Mouse (Mus musculus): ENCODE data around the gene Gm13272. TPM values are rescaled to one million over a fixed set of nuclear protein-coding genes. Genes with fewer than 3 reads are reported as not detected.
"Not testable (repeated sequence)": the region's sequence is repeated elsewhere in the genome, so short reads cannot be mapped to it uniquely, and the experiment has no call there.

Gene Gm13272
- polyA plus RNA-seq, 1 experiment from 2014 or later, result not detected

DNA sequence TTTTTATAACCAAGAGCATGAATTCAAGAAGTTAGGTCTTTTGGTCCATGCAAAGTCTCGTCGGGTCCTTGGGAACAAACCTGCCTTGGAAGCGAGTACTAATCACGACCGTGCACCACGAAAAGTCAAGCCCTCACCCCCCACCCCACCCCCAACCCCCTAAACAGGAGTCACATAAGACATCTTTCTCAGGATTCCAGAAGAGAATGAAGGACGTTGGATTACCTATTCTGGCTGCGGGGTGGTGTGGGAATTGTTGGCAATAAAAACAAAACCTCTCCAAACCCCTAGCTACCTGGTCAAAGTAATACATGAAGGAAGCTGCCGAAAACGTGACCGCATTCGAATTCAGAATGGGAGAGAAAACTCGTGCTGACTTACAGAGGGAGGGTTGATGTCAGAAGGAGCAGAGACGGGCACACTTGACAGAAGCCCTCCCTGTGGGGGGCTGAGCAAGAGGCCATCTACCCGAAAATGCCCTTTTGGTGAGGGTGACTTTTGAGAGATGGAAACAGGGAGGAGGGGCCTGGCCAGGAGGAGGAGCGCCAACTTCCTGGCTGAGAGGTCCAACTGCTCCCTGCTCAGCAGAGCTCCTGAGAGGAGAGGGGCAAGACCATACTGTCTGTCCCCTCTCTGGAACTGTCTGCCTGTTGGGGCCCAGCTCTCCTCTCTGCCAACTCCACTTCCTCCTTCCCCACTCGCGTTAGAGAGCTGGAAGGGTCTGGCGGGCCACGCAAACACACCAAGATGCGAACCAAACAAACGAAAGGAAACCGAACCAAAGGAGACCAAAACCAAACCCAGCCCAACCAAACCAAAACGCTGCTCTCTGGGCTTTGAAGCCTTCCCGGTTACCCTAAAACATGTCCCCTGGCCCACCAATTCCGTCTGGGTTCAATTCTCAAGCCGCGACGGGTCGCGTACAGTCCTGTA is 22.8 kb upstream of the Gm13272 start:
- ATAC-seq (ENCODE audit: low read depth); H3K27me3 ChIP-seq (replicated peaks; ENCODE audit: control insufficient read depth, insufficient read depth, low read length); H3K9me3 ChIP-seq (ENCODE audit: control insufficient read depth, low read length); H3K36me3 ChIP-seq (ENCODE audit: control insufficient read depth, insufficient read depth, low read length); H3K4me1 ChIP-seq (ENCODE audit: control insufficient read depth, insufficient read depth, low read length): not testable (repeated sequence)
- 11% methylated on average over 28 of the region's 31 CpGs for WGBS
- Histone ChIP-seq H3K27ac (replicated peaks; ENCODE audit: low read depth, low read length) (peak overlapping the region; percentile 93), H3K9ac (ENCODE audit: low read depth, low read length) (peak overlapping the region; percentile 75), H3K4me3 (ENCODE audit: low read depth, low read length) (peak overlapping the region; percentile 49), H3K4me2 (ENCODE audit: low read depth, low read length) (peak overlapping the region; percentile 68)
- DNase-seq (ENCODE audit: low spot score), result peak; percentile 14

DNA sequence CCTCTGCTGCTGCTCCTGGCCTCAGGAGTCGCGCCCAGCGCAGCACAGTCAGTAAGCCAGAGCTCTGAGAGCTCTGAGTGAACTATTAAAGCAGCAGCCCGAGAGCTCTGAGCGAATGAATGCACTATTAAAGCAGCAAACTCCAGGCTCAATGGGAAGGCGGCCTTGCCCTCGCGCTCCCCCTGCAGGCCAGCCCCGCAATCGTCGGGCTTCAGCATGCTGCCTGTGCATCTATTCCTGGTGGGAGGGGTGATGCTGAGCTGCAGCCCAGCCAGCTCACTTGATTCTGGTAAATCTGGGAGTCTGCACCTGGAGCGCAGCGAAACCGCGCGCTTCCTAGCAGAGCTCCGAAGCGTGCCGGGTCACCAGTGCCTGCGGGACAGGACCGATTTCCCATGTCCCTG is 22.0 kb upstream of the Gm13272 start:
- H3K4me3 ChIP-seq (ENCODE audit: low read depth, low read length), result peak overlapping the region; percentile 49
- H3K9ac ChIP-seq (ENCODE audit: low read depth, low read length), result peak overlapping the region; percentile 75
- not testable (repeated sequence) for H3K27me3 ChIP-seq (replicated peaks; ENCODE audit: control insufficient read depth, insufficient read depth, low read length); H3K9me3 ChIP-seq (ENCODE audit: control insufficient read depth, low read length); H3K4me1 ChIP-seq (ENCODE audit: control insufficient read depth, insufficient read depth, low read length); H3K36me3 ChIP-seq (ENCODE audit: control insufficient read depth, insufficient read depth, low read length)
- DNase-seq (ENCODE audit: low spot score), result peak; percentile 97
- 0% methylated on average over 8 of the region's 21 CpGs for WGBS
- ATAC-seq (ENCODE audit: low read depth), result peak; percentile 100
- H3K27ac ChIP-seq (replicated peaks; ENCODE audit: low read depth, low read length), result peak overlapping the region; percentile 93
- H3K4me2 ChIP-seq (ENCODE audit: low read depth, low read length), result peak overlapping the region; percentile 68

DNA sequence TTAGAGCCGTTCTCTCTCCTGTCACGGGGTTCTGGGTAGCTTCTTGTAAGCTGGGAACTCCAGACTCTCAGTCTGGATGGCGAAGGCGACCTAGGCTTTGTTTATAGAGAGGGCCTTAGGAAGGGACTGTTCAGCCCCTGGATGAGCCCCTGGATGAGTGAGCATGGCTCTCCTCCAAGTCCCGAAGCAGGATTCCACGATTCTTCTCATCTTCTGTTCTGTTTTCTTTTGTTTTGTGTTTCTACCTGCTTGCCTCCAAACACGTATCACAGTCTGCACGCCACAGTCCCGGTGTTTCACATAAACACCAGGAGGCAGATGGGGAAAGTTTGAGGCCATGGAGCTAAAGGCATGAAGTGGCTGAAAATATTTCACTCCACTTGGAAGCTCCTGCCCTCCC is 20.9 kb upstream of the Gm13272 start:
- not testable (repeated sequence) for H3K4me1 ChIP-seq (ENCODE audit: control insufficient read depth, insufficient read depth, low read length); H3K36me3 ChIP-seq (ENCODE audit: control insufficient read depth, insufficient read depth, low read length); H3K4me2 ChIP-seq (ENCODE audit: low read depth, low read length); H3K9me3 ChIP-seq (ENCODE audit: control insufficient read depth, low read length); H3K27me3 ChIP-seq (replicated peaks; ENCODE audit: control insufficient read depth, insufficient read depth, low read length); H3K9ac ChIP-seq (ENCODE audit: low read depth, low read length); H3K27ac ChIP-seq (replicated peaks; ENCODE audit: low read depth, low read length); H3K4me3 ChIP-seq (ENCODE audit: low read depth, low read length); ATAC-seq (ENCODE audit: low read depth); DNase-seq (ENCODE audit: low spot score)
- 89% methylated on average over 7 of the region's 9 CpGs for WGBS

DNA sequence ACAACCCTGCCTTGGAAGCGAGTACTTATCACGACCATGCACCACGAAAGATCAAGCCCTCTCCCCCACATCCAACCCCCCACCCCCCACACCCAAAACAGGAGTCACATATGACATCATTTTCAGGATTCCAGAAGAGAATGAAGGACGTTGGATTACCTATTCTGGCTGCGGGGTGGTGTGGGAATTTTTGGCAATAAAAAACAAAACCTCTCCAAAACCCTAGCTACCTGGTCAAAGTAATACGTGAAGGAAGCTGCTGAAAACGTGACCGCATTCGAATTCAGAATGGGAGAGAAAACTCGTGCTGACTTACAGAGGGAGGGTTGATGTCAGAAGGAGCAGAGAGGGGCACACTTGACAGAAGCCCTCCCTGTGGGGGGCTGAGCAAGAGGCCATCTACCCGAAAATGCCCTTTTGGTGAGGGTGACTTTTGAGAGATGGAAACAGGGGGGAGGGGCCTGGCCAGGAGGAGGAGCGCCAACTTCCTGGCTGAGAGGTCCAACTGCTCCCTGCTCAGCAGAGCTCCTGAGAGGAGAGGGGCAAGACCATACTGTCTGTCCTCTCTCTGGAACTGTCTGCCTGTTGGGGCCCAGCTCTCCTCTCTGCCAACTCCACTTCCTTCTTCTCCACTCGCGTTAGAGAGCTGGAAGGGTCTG is 19.9 kb upstream of the Gm13272 start, which contains the start of gene Gm13283:
Gene Gm13283 (plus strand): TSS at position 510 of the 659 bp plus-strand sequence.
- H3K9me3 ChIP-seq (ENCODE audit: control insufficient read depth, low read length), result not testable (repeated sequence)
- H3K9ac ChIP-seq (ENCODE audit: low read depth, low read length), result peak within 1 kb of the TSS; percentile 53; the same call in 1 of the 2 replicates

DNA sequence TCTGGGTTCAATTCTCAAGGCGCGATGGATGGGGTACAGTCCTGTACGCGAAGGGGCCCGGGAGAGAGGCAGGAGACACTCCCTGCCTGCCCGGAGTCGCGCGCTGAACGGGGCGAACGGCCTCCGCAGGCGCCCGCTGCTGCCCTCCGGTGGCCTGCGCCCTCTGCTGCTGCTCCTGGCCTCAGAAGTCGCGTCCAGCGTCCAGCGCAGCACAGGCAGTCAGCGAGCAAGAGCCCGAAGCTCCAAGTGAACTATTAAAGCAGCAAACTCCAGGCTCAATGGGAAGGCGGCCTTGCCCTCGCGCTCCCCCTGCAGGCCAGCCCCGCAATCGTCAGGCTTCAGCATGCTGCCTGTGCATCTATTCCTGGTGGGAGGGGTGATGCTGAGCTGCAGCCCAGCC is 19.2 kb upstream of the Gm13272 start:
- WGBS, result 0% methylated on average over 10 of the region's 28 CpGs
- Histone ChIP-seq H3K4me3 (ENCODE audit: low read depth, low read length) (peak overlapping the region; percentile 34), H3K4me2 (ENCODE audit: low read depth, low read length) (peak overlapping the region; percentile 51), H3K27ac (replicated peaks; ENCODE audit: low read depth, low read length) (peak overlapping the region; percentile 39; the same call in 1 of the 2 replicates), H3K9ac (ENCODE audit: low read depth, low read length) (peak overlapping the region; percentile 53; the same call in 1 of the 2 replicates)
- not testable (repeated sequence) for H3K4me1 ChIP-seq (ENCODE audit: control insufficient read depth, insufficient read depth, low read length); H3K36me3 ChIP-seq (ENCODE audit: control insufficient read depth, insufficient read depth, low read length); ATAC-seq (ENCODE audit: low read depth); H3K9me3 ChIP-seq (ENCODE audit: control insufficient read depth, low read length); H3K27me3 ChIP-seq (replicated peaks; ENCODE audit: control insufficient read depth, insufficient read depth, low read length)
- DNase-seq (ENCODE audit: low spot score), result peak; percentile 92

More for the DNA sequence above, 19.9 kb upstream of the Gm13272 start, which contains the start of gene Gm13283:
- Histone ChIP-seq H3K27ac (replicated peaks; ENCODE audit: low read depth, low read length) (peak within 1 kb of the TSS; percentile 39; the same call in 1 of the 2 replicates), H3K4me2 (ENCODE audit: low read depth, low read length) (peak within 1 kb of the TSS; percentile 51), H3K4me3 (ENCODE audit: low read depth, low read length) (peak within 1 kb of the TSS; percentile 34)
- H3K4me1 ChIP-seq (ENCODE audit: control insufficient read depth, insufficient read depth, low read length); ATAC-seq (ENCODE audit: low read depth); H3K27me3 ChIP-seq (replicated peaks; ENCODE audit: control insufficient read depth, insufficient read depth, low read length); H3K36me3 ChIP-seq (ENCODE audit: control insufficient read depth, insufficient read depth, low read length); DNase-seq (ENCODE audit: low spot score): not testable (repeated sequence)
- WGBS, result 24% methylated on average over 8 of the region's 14 CpGs

DNA sequence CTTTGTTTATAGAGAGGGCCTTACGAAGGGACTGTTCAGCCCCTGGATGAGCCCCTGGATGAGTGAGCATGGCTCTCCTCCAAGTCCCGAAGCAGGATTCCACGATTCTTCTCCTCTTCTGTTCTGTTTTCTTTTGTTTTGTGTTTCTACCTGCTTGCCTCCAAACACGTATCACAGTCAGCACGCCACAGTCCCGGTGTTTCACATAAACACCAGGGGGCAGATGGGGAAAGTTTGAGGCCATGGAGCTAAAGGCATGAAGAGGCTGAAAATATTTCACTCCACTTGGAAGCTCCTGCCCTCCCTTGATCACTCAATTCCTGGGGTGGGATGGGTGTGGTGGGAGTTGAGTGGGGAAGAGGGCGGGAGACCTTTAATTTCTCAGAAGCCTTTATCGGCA is 17.9 kb upstream of the Gm13272 start:
- not testable (repeated sequence) for H3K27me3 ChIP-seq (replicated peaks; ENCODE audit: control insufficient read depth, insufficient read depth, low read length); H3K4me3 ChIP-seq (ENCODE audit: low read depth, low read length); H3K9ac ChIP-seq (ENCODE audit: low read depth, low read length); DNase-seq (ENCODE audit: low spot score); H3K9me3 ChIP-seq (ENCODE audit: control insufficient read depth, low read length); H3K27ac ChIP-seq (replicated peaks; ENCODE audit: low read depth, low read length); H3K36me3 ChIP-seq (ENCODE audit: control insufficient read depth, insufficient read depth, low read length); H3K4me1 ChIP-seq (ENCODE audit: control insufficient read depth, insufficient read depth, low read length); H3K4me2 ChIP-seq (ENCODE audit: low read depth, low read length); ATAC-seq (ENCODE audit: low read depth)
- 62% methylated on average over 6 of the region's 8 CpGs for WGBS

DNA sequence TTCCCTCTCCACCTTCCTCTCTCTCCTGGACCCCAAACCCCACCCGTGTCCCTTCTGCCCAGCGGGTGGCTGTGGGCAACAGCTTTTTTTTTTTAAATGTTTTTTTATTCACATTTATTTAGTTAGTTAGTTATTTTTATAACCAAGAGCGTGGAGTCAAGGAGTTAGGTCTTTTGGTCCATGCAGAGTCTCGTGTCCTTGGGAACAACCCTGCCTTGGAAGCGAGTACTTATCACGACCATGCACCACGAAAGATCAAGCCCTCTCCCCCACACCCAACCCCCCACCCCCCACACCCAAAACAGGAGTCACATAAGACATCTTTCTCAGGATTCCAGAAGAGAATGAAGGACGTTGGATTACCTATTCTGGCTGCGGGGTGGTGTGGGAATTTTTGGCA is 17.3 kb upstream of the Gm13272 start:
- not testable (repeated sequence) for H3K27me3 ChIP-seq (replicated peaks; ENCODE audit: control insufficient read depth, insufficient read depth, low read length); H3K9ac ChIP-seq (ENCODE audit: low read depth, low read length); H3K9me3 ChIP-seq (ENCODE audit: control insufficient read depth, low read length); DNase-seq (ENCODE audit: low spot score); H3K4me3 ChIP-seq (ENCODE audit: low read depth, low read length); H3K4me1 ChIP-seq (ENCODE audit: control insufficient read depth, insufficient read depth, low read length); H3K4me2 ChIP-seq (ENCODE audit: low read depth, low read length); H3K27ac ChIP-seq (replicated peaks; ENCODE audit: low read depth, low read length); ATAC-seq (ENCODE audit: low read depth); H3K36me3 ChIP-seq (ENCODE audit: control insufficient read depth, insufficient read depth, low read length)
- WGBS, result 58% methylated on average over 9 of the region's 9 CpGs

DNA sequence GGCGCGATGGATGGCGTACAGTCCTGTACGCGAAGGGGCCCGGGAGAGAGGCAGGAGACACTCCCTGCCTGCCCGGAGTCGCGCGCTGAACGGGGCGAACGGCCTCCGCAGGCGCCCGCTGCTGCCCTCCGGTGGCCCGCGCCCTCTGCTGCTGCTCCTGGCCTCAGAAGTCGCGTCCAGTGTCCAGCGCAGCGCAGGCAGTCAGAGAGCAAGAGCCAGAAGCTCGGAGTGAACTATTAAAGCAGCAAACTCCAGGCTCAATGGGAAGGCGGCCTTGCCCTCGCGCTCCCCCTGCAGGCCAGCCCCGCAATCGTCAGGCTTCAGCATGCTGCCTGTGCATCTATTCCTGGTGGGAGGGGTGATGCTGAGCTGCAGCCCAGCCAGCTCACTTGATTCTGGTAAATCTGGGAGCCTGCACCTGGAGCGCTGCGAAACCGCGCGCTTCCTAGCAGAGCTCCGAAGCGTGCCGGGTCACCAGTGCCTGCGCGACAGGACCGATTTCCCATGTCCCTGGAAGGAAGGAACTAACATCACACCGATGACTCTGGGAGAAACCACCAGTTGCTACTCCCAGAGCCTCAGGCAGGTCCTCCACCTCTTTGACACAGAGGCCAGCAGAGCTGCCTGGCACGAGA is 16.1 kb upstream of the Gm13272 start:
- H3K4me2 ChIP-seq (ENCODE audit: low read depth, low read length), result peak overlapping the region; percentile 49
- ATAC-seq (ENCODE audit: low read depth); H3K9me3 ChIP-seq (ENCODE audit: control insufficient read depth, low read length); H3K4me1 ChIP-seq (ENCODE audit: control insufficient read depth, insufficient read depth, low read length); H3K36me3 ChIP-seq (ENCODE audit: control insufficient read depth, insufficient read depth, low read length); H3K27me3 ChIP-seq (replicated peaks; ENCODE audit: control insufficient read depth, insufficient read depth, low read length): not testable (repeated sequence)
- peak overlapping the region; percentile 35 for H3K4me3 ChIP-seq (ENCODE audit: low read depth, low read length)
- peak; percentile 85 for DNase-seq (ENCODE audit: low spot score)
- 6% methylated on average over 12 of the region's 42 CpGs for WGBS
- H3K27ac ChIP-seq (replicated peaks; ENCODE audit: low read depth, low read length), result peak overlapping the region; percentile 52; the same call in 1 of the 2 replicates
- H3K9ac ChIP-seq (ENCODE audit: low read depth, low read length), result peak overlapping the region; percentile 53; the same call in 1 of the 2 replicates
